Mouse (Mus musculus): ENCODE results near the gene Gng7.

DNA sequence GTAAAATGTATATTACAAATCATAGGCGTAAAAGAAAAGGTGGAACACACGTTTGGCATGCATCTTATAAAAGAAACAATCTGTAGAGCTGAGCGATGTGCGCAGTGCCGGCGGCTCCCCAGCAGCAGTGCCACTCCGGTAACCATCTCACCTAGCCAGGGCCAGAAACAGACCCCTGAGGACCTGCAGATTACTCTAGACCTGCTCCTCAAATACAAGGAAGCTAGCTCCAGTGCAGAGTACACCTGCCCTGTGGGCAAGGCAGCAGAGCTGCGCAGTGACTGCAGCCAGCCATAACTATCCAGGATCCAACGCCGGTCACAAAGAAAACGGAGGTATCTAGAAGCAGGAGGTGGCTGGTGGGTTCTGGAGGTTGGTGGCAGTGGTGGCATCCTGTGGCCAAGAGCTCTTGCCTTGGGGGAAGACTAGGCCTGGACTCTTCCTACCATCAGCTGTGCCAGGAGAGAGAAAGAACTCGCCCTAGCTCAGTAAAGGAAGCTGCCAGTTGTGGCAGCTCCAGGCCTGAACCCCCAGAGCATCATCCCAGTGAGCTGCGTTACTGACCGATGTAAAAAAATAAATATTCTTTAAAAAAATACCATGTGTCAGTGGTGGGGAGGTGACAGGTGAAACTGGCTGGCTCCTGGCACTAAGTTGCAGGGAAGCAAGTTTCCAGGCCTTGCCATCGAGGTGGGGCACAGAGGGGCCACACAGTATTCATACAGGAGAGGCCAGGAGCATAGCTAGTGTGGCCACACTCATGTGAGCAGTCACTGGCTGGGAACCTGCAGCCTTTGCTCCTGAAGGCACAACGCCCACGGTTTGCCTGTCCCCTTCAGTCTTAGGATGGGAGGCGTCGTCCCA is 113.1 kb downstream of the Gng7 start:
- no peak for TF ChIP-seq POLR2A (IDR thresholded peaks at IDR 0.05; ENCODE audit: low read depth, low read length)
- TF ChIP-seq CTCF (conservative IDR thresholded peaks at IDR 0.05; ENCODE audit: insufficient read depth, insufficient read length, low read depth, low read length) = no peak

Measured in kidney, adult 2 months (tissue).